Mouse (Mus musculus) kidney, adult 2 months (tissue): ENCODE measurements around the gene Cpne2. TPM values are rescaled to one million over a fixed set of nuclear protein-coding genes. Genes with fewer than 3 reads are reported as not detected.
A peak's percentile ranks its signal among the peaks of the same experiment; 100 is the strongest.

Experiments used
- DNase-seq: peaks from one replicate; pipeline ENCODE4 v3.0.0; 2021
- H3K27ac ChIP-seq: fragments of 200-500 bp; 2 replicates; pipeline ENCODE4 v1.5.1; 2012; ENCODE audit warnings: low read depth, low read length, control low read depth, inconsistent platforms; ENCODE audit not compliant: insufficient read depth
- H3K27me3 ChIP-seq: fragments of 200-500 bp; replicated peaks from 2 replicates; pipeline ENCODE4 v1.6.1; 2012; ENCODE audit warnings: mild to moderate bottlenecking, moderate library complexity, low read length, inconsistent platforms; ENCODE audit not compliant: control insufficient read depth, insufficient read depth
- H3K36me3 ChIP-seq: fragments of 200-500 bp; 2 replicates; pipeline ENCODE4 v1.6.1; 2012; ENCODE audit warnings: mild to moderate bottlenecking, moderate library complexity, low read length, inconsistent platforms; ENCODE audit not compliant: control insufficient read depth, insufficient read depth
- H3K4me1 ChIP-seq: fragments of 200-500 bp; 2 replicates; pipeline ENCODE4 v1.6.1; 2011; ENCODE audit warnings: low read length; ENCODE audit not compliant: control insufficient read depth, insufficient read depth
- H3K4me3 ChIP-seq: fragments of 200-500 bp; 2 replicates; pipeline ENCODE4 v1.5.1; 2011; ENCODE audit warnings: mild to moderate bottlenecking, low read depth, low read length, control low read depth; ENCODE audit not compliant: insufficient read depth
- CTCF ChIP-seq: fragments of 200-500 bp; conservative IDR thresholded peaks from 2 replicates; pipeline ENCODE4 v1.5.1; 2011; ENCODE audit warnings: low read depth, mild to moderate bottlenecking, control low read depth, low read length, moderate library complexity, mixed read lengths; ENCODE audit not compliant: insufficient read depth, insufficient read length
- POLR2A ChIP-seq: fragments of 200-500 bp; IDR thresholded peaks from one replicate; pipeline ENCODE4 v1.6.1; 2011; ENCODE audit warnings: low read depth, low read length, control low read depth
- WGBS: fragments of 180-500 bp; shearing (Covaris S2); methylation state at CpG from one replicate; pipeline ENCODE4 v1.1.7; 2018; 5-methylcytosine and 5-hydroxymethylcytosine counted together
- polyA plus RNA-seq: library from polyadenylated mRNA; depleted of rRNA; stranded (reverse); fragments of >200 nt; gene quantifications from 2 replicates; pipeline ENCODE4 v1.2.3, GENCODE M21; 2012

Cpne2 gene
- polyA plus RNA-seq, 1 experiment = 28.9 TPM

DNA sequence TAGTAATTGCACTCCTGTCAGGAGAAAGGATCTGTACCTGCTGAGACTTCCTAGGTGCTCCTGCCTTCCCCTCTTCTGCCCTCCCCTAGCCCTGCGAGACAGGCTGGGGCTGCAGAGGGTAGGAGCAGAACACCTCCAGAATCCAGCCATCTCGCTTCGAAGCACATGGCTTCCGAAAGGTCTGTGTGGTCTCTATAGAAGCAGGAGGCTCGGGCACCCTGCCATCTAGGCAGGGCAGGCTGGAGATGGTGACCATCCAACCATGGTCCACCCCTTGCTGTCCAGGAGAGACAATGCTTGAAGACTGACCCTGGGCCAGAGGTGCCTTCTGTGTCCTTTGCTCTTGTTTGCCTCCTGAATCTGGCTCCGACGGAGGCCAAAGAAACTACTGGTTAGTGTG is 2.8 kb downstream of the Cpne2 start:
- H3K4me3 ChIP-seq = no peak overlapping the region
- WGBS = 55% methylated on average over 7 of the region's 7 CpGs
- DNase-seq = peak; percentile 38
- H3K4me1 ChIP-seq = peaks cover 12% of the 10 kb centered on the region
- no peak for TF ChIP-seq POLR2A
- no peak for TF ChIP-seq CTCF
- H3K27me3 ChIP-seq = no peaks in the 10 kb centered on the region
- H3K36me3 ChIP-seq = no peaks in the 10 kb centered on the region
- no peak overlapping the region for H3K27ac ChIP-seq

DNA sequence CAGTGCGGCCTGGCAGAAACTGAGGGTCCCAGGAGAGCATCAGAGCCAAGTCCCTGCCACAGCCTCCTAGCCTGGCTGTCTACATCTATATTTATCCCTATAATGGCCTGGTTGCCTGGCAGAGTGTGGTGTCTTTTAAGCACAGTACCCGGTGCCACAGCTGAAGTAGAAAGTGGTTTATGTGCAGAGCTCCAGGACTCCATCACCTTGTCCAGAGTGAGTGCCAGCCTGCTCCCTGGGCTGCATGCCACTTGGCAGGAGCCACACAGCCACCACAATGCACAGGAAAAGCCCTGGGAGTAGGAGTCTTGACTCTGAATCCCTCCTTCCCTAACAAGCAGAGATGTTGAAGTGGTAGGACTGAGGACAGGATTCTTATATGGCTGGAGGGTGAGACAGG is 4.7 kb downstream of the Cpne2 start:
- H3K4me1 ChIP-seq = peaks cover 12% of the 10 kb centered on the region
- no peaks in the 10 kb centered on the region for H3K27me3 ChIP-seq
- H3K36me3 ChIP-seq = no peaks in the 10 kb centered on the region
- TF ChIP-seq CTCF (no peak), POLR2A (no peak)
- no peak overlapping the region for H3K4me3 ChIP-seq
- no peak for DNase-seq
- 88% methylated on average over 2 of the region's 2 CpGs for WGBS
- no peak overlapping the region for H3K27ac ChIP-seq

DNA sequence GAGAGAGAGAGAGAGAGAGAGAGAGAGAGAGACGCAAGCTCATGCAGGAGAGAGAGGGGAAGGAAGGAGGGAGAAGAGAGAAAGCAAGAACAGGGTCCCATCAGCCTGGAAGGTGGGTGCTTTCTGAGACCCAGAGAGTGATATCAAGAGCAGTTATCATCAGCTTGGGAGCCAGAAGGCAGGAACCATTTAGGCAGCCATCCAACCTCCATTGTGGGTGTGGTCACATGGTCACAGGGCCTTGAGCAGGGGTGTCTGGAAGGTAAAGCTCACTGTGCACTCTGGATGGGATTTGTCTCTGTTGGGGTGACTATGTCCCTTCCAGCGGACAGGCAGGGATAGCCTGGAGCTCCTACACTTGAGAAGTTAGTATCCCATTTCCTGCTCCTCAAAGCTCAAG is 7.2 kb downstream of the Cpne2 start:
- no peak for DNase-seq
- Histone ChIP-seq H3K36me3 (no peaks in the 10 kb centered on the region), H3K27me3 (no peaks in the 10 kb centered on the region), H3K27ac (no peak overlapping the region), H3K4me3 (no peak overlapping the region), H3K4me1 (peaks cover 10% of the 10 kb centered on the region)
- TF ChIP-seq CTCF (no peak), POLR2A (no peak)
- 85% methylated on average over 2 of the region's 2 CpGs for WGBS

DNA sequence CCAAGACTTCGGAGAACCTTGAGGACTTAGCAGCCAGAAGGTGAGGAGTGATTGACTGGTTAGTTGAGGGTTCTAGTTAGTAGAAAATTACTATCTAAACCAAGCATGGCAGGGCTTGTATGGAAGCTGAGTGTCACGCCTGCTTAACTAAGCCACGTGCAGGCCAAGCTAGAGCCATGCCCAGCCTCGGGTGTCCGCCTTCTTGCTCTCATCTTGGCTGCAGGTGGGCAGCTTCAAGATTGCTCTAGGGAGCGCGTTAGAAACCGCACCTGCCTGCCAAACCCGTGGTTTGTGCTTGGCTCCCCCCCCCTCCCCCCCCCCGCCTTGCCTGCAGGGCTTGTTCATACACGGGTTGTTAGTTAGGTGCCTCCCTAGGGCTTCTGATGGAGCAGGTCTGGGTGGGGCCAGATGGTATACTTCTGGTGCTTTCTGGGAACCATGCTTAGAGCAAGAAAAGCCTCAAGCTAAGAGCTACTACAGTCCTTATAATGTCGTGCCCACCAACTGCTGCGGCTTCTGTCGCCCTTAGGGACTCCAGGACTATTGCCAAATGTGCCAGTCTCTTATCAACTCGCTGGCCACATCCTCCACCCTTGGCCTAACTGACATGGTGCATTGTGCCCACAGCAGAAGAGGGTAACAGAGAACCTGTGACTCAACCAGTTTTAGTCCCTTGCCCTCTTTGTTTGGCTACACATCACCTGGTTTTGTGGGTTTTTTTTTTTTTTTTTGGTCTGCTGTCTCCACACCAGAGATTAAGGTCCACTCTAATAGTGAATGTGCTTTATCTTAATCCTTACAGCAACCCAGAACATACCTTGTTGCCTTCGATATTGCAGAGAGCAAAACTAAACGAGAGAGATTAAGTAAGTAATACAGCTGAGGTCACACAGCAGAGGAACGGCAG is 8.4 kb downstream of the Cpne2 start:
- no peak for DNase-seq
- TF ChIP-seq CTCF (no peak), POLR2A (no peak)
- H3K36me3 ChIP-seq = no peaks in the 10 kb centered on the region
- 64% methylated on average over 18 of the region's 18 CpGs for WGBS
- H3K27me3 ChIP-seq = no peaks in the 10 kb centered on the region
- H3K4me3 ChIP-seq = no peak overlapping the region
- peaks cover 7% of the 10 kb centered on the region for H3K4me1 ChIP-seq
- no peak overlapping the region for H3K27ac ChIP-seq

DNA sequence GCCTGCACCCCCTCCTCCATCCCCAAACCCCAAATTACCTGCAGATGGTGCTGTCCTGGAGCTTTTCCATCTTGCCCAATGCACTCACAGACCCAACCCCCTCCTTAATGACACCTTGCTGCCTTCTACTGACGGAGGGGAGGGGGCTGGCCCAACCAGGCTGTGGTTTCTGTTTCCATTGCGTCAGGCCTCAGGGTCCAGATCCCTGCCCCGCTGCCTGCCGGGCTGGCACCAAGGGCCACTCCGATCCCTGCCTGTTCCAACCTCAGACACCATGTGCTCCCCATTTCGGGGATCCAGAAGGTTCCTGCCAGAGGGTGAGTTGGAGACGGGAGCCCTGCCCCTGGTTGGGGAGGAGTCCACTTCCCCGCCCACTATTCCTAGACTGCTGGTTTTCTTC is 11.2 kb downstream of the Cpne2 start:
- H3K4me3 ChIP-seq = no peak overlapping the region
- 72% methylated on average over 8 of the region's 8 CpGs for WGBS
- H3K36me3 ChIP-seq = no peaks in the 10 kb centered on the region
- no peak for TF ChIP-seq POLR2A
- no peak for TF ChIP-seq CTCF
- H3K4me1 ChIP-seq = no peaks in the 10 kb centered on the region
- no peak for DNase-seq
- no peak overlapping the region for H3K27ac ChIP-seq
- no peaks in the 10 kb centered on the region for H3K27me3 ChIP-seq

DNA sequence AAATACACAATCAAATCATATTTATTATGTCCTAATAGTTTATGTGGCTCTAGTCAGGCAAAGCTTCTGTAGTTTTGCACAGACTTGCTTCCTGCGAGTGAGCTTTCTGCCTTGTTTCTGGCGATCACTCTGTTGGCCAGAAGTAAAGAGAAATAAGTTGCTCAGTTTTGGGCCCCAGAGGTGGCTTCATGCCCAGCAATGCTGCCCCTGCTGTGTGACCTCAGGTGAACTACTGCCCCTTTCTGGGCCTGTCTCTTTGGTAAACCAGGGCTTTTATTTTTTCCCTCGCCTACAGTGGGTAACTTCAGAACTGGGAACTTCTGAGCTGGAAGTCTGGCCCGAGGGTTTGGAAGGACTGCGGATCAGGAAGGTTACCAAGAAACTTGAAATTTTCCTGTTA is 16.3 kb downstream of the Cpne2 start:
- Histone ChIP-seq H3K27me3 (no peaks in the 10 kb centered on the region), H3K27ac (peak overlapping the region; percentile 58; the same call in 1 of the 2 replicates), H3K36me3 (no peaks in the 10 kb centered on the region), H3K4me1 (no peaks in the 10 kb centered on the region), H3K4me3 (no peak overlapping the region)
- TF ChIP-seq CTCF (no peak), POLR2A (no peak)
- WGBS = 73% methylated on average over 5 of the region's 5 CpGs
- DNase-seq = no peak

DNA sequence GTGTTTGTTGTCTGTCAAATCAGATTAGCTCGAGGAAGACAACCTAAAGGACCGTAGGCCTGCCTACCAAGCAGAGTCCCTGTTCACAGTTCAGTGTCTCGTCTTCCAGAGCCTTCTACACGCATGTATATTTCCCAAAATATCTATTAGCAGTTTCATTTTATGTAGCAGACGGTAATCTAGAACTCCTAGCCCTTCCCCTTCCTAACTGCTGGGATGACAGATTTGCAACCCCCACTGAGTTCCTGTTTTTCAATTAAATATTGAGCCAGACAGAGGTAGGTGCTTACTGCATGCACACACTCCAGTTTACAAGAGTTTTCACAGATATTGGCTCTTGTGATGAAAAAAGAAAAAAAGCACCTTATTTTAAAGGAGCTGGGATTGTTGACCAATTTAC is 16.7 kb downstream of the Cpne2 start:
- DNase-seq = no peak
- 55% methylated on average over 5 of the region's 5 CpGs for WGBS
- TF ChIP-seq CTCF (no peak), POLR2A (no peak)
- H3K36me3 ChIP-seq = no peaks in the 10 kb centered on the region
- peak overlapping the region; percentile 58; the same call in 1 of the 2 replicates for H3K27ac ChIP-seq
- H3K27me3 ChIP-seq = no peaks in the 10 kb centered on the region
- H3K4me3 ChIP-seq = no peak overlapping the region
- H3K4me1 ChIP-seq = no peaks in the 10 kb centered on the region

DNA sequence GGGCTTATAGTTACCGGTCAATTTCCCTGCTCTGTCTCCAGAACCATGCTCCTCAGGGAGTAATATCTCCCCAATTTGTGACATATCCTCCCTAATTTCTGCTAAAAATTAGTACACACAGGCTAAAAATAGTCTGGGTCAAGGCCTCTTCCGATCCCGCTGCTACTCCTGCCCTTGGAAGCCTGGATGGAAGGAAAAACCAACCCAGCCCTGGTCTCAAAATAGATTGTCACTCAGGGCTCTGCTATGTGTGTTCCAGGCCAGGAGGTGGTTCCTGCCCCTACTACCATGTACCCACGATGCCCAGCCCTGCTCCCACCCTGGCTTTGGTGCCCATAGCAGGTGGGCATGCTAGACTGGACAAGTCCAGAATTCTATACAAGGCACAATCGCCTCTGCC is 17.2 kb downstream of the Cpne2 start:
- Histone ChIP-seq H3K27me3 (no peaks in the 10 kb centered on the region), H3K4me3 (no peak overlapping the region), H3K4me1 (no peaks in the 10 kb centered on the region), H3K36me3 (no peaks in the 10 kb centered on the region), H3K27ac (peak overlapping the region; percentile 56; the same call in 1 of the 2 replicates)
- TF ChIP-seq CTCF (no peak), POLR2A (no peak)
- 68% methylated on average over 5 of the region's 5 CpGs for WGBS
- peak; percentile 63 for DNase-seq
